Mouse (Mus musculus) adrenal gland, postnatal 10 days (tissue): ENCODE results near the gene Txnrd2. TPM values are rescaled to one million over a fixed set of nuclear protein-coding genes. Genes with fewer than 3 reads are reported as not detected.
A peak's percentile ranks its signal among the peaks of the same experiment; 100 is the strongest.

Experiments used
- DNase-seq: peaks from one replicate; pipeline ENCODE4 v3.0.0; 2021; ENCODE audit warnings: mixed read lengths
- total RNA-seq, 2 experiments: library from RNA; stranded (reverse); gene quantifications; 2 replicates each; pipeline ENCODE4 v1.2.3; 2021

The Txnrd2 gene
- total RNA-seq, 2 experiments from 2014 or later, result 61.5 to 62.8 TPM

- DNase-seq, result no peak
These were observed 32.6 kb upstream of the Txnrd2 start for GRCm38 (mm10) chr16:18393595-18393994.

- DNase-seq, result no peak
These were observed 32.1 kb upstream of the Txnrd2 start for GRCm38 (mm10) chr16:18394056-18394455.

GRCm38 (mm10) chr16:18394777-18395619, 31.2 kb upstream of the Txnrd2 start:
- no peak for DNase-seq

- peak; percentile 89 for DNase-seq
These were observed 30.6 kb upstream of the Txnrd2 start for GRCm38 (mm10) chr16:18395620-18396036.

GRCm38 (mm10) chr16:18396201-18396600, 30.0 kb upstream of the Txnrd2 start:
- DNase-seq, result peak; percentile 70

- no peak for DNase-seq
These were observed 29.2 kb upstream of the Txnrd2 start for GRCm38 (mm10) chr16:18396791-18397621.

- no peak for DNase-seq
These were observed 26.2 kb upstream of the Txnrd2 start for GRCm38 (mm10) chr16:18400028-18400427.

GRCm38 (mm10) chr16:18400472-18401216, 25.5 kb upstream of the Txnrd2 start:
- peak; percentile 48 for DNase-seq

GRCm38 (mm10) chr16:18403285-18403684, 22.9 kb upstream of the Txnrd2 start:
- DNase-seq, result no peak

- no peak for DNase-seq
These were observed 20.9 kb upstream of the Txnrd2 start for GRCm38 (mm10) chr16:18405091-18405854.

GRCm38 (mm10) chr16:18405876-18406275, 20.3 kb upstream of the Txnrd2 start:
- DNase-seq, result no peak

- DNase-seq, result peak; percentile 76
These were observed 19.9 kb upstream of the Txnrd2 start for GRCm38 (mm10) chr16:18406293-18406692.

GRCm38 (mm10) chr16:18407912-18408311, 18.3 kb upstream of the Txnrd2 start:
- no peak for DNase-seq

GRCm38 (mm10) chr16:18409776-18410175, 16.4 kb upstream of the Txnrd2 start:
- no peak for DNase-seq

GRCm38 (mm10) chr16:18410418-18410817, 15.8 kb upstream of the Txnrd2 start:
- DNase-seq, result no peak

- DNase-seq, result no peak
These were observed 15.0 kb upstream of the Txnrd2 start for GRCm38 (mm10) chr16:18411026-18411649.

GRCm38 (mm10) chr16:18411802-18412476, 14.2 kb upstream of the Txnrd2 start:
- DNase-seq, result peak; percentile 87

GRCm38 (mm10) chr16:18413032-18413816, 13.0 kb upstream of the Txnrd2 start:
- DNase-seq, result no peak

GRCm38 (mm10) chr16:18416094-18416761, 10.0 kb upstream of the Txnrd2 start:
- peak; percentile 69 for DNase-seq
